Comparison of ENCODE assay signal across 8 mouse cellular contexts in genomic region chr4:139330605-139331004, GRCm38 (mm10). TPM values are rescaled to one million over a fixed set of nuclear protein-coding genes. Genes with fewer than 3 reads are reported as not detected.
DNase-seq lines count a peak whose midpoint lies in the region; ATAC-seq lines count a peak whose summit lies in the region.

No protein-coding gene starts in this region.

- 12% methylated on average over 10 of the region's 10 CpGs for WGBS in hindbrain, embryonic 16.5 days

- no peaks in the 10 kb centered on the region for H3K9me3 ChIP-seq in hindbrain, embryonic 16.5 days (ENCODE audit: control insufficient read depth, low read length)

- H3K4me1 ChIP-seq in hindbrain, embryonic 16.5 days (ENCODE audit: control insufficient read depth, insufficient read depth, low read depth, low read length), result no peaks in the 10 kb centered on the region

- H3K27ac ChIP-seq in hindbrain, embryonic 16.5 days (ENCODE audit: low read depth, low read length), result no peak overlapping the region

- peak overlapping the region; percentile 14; the same call in 1 of the 2 replicates for H3K4me3 ChIP-seq in hindbrain, embryonic 16.5 days (ENCODE audit: low read length)

- H3K9ac ChIP-seq in hindbrain, embryonic 16.5 days (ENCODE audit: low read depth, low read length), result no peak overlapping the region

- H3K27me3 ChIP-seq in hindbrain, embryonic 16.5 days (replicated peaks; ENCODE audit: control insufficient read depth, insufficient read depth, low read length), result no peaks in the 10 kb centered on the region

- H3K4me2 ChIP-seq in hindbrain, embryonic 16.5 days (ENCODE audit: low read length), result peak overlapping the region; percentile 38

- peak; percentile 28 for DNase-seq in right cerebral cortex, adult 18-20 months
- no peak for DNase-seq in right cerebral cortex, postnatal 36 days (ENCODE audit: low spot score in 2 of 2)
- peak; percentile 97 for DNase-seq in c-Kit-positive CD71-negative TER-119-negative erythroid progenitor cells, embryonic 14.5 days (ENCODE audit: low read depth)
- peak; percentile 46 to 62 for DNase-seq in gastrocnemius, adult 8-10 months (ENCODE audit: low spot score in 2 of 2)
- DNase-seq in liver, result peak; percentile 97
- DNase-seq in thymus, adult 18-20 months, result peak; percentile 69 to 79

- H3K36me3 ChIP-seq in hindbrain, embryonic 16.5 days (ENCODE audit: control insufficient read depth, insufficient read depth, low read length), result no peaks in the 10 kb centered on the region

- ATAC-seq in hindbrain, embryonic 16.5 days, result no peak
- ATAC-seq in monocyte, adult 5-6 weeks (replicated peaks; ENCODE audit: insufficient number of reproducible peaks, low FRiP score, low TSS enrichment, poor library complexity, severe bottlenecking), result peak; percentile 100

RNA-seq across cellular contexts. Expression of gene Akr7a5, which starts 20.1 kb away (rescaled TPM):
- 10 to 100 TPM; 35.8 to 37.3 (median 37.0) TPM for total RNA-seq in gastrocnemius, adult 8-10 months (2022)
- 64.7 and 65.5 TPM in 2 replicates for polyA plus RNA-seq in hindbrain, embryonic 16.5 days (2015; fragmentation: Nextera tagmentation; extraction: Ambion mirVana)
- 3.6 to 7.3 TPM (median 4.8 TPM) in 3 replicates for total RNA-seq in monocyte, adult 5-6 weeks (2017)

RNA-seq across cellular contexts. Expression of gene Pqlc2, which starts 20.1 kb away (rescaled TPM):
- total RNA-seq in gastrocnemius, adult 8-10 months (2022), result 1 to 10 TPM; 5.1 to 8.3 (median 5.5) TPM
- polyA plus RNA-seq in hindbrain, embryonic 16.5 days (2015; fragmentation: Nextera tagmentation; extraction: Ambion mirVana), result 14.0 and 15.5 TPM in 2 replicates
- 6.1 to 12.0 TPM (median 6.4 TPM) in 3 replicates for total RNA-seq in monocyte, adult 5-6 weeks (2017)

RNA-seq across cellular contexts. Expression of gene Mrto4, which starts 21.8 kb away (rescaled TPM):
- total RNA-seq in gastrocnemius, adult 8-10 months (2022), result 10 to 100 TPM; 33.1 to 39.4 (median 36.0) TPM
- 82.7 and 84.5 TPM in 2 replicates for polyA plus RNA-seq in hindbrain, embryonic 16.5 days (2015; fragmentation: Nextera tagmentation; extraction: Ambion mirVana)
- total RNA-seq in monocyte, adult 5-6 weeks (2017), result 20.8 to 41.9 TPM (median 26.8 TPM) in 3 replicates

RNA-seq across cellular contexts. Expression of gene Emc1, which starts 21.8 kb away (rescaled TPM):
- 10 to 100 TPM; 34.6 to 37.8 (median 36.6) TPM for total RNA-seq in gastrocnemius, adult 8-10 months (2022)
- 45.3 and 49.1 TPM in 2 replicates for polyA plus RNA-seq in hindbrain, embryonic 16.5 days (2015; fragmentation: Nextera tagmentation; extraction: Ambion mirVana)
- total RNA-seq in monocyte, adult 5-6 weeks (2017), result 14.3 to 34.6 TPM (median 21.9 TPM) in 3 replicates

RNA-seq across cellular contexts. Expression of gene Ubr4, which starts 21.8 kb away (rescaled TPM):
- total RNA-seq in gastrocnemius, adult 8-10 months (2022), result 100 to 1,000 TPM; 118 to 178 (median 133) TPM
- polyA plus RNA-seq in hindbrain, embryonic 16.5 days (2015; fragmentation: Nextera tagmentation; extraction: Ambion mirVana), result 82.1 and 84.6 TPM in 2 replicates
- 38.5 to 107 TPM (median 47.9 TPM) in 3 replicates for total RNA-seq in monocyte, adult 5-6 weeks (2017)

Comparison
In these comparisons a context has a peak if more than half of its experiments do, and no peak if none do; other contexts are left out.
1. DNase-seq: peak in right cerebral cortex, adult 18-20 months (single experiment), c-Kit-positive CD71-negative TER-119-negative erythroid progenitor cells, embryonic 14.5 days (single experiment), gastrocnemius, adult 8-10 months (2 of 2), liver (single experiment) and thymus, adult 18-20 months (2 of 2); none in right cerebral cortex, postnatal 36 days (0 of 2).